Mouse (Mus musculus) neural tube, embryonic 11.5 days (tissue): ENCODE measurements around the gene Laptm5. TPM values are rescaled to one million over a fixed set of nuclear protein-coding genes. Genes with fewer than 3 reads are reported as not detected.

Experiments
- ATAC-seq: fragments of 200-750 bp; cut with Nextera tagmentation; 2 replicates; pipeline ENCODE4 v1.8.0; 2017; ENCODE audit warnings: moderate number of reproducible peaks, mild to moderate bottlenecking, moderate TSS enrichment, moderate library complexity; ENCODE audit not compliant: insufficient read depth, low FRiP score, low TSS enrichment
- DNase-seq: peaks from one replicate; pipeline ENCODE4 v3.0.0-alpha.2; 2015; ENCODE audit warnings: low spot score
- H3K27ac ChIP-seq: fragments of 300-500 bp; sonication (generic); 2 replicates; pipeline ENCODE4 v1.5.1; 2014; ENCODE audit warnings: low read depth, mild to moderate bottlenecking, low read length
- H3K27me3 ChIP-seq: fragments of 300-500 bp; sonication (generic); 2 replicates; pipeline ENCODE4 v1.6.1; 2014; ENCODE audit warnings: mild to moderate bottlenecking, low read length, mixed read lengths; ENCODE audit not compliant: control insufficient read depth, insufficient read depth
- H3K36me3 ChIP-seq: fragments of 300-500 bp; sonication (generic); 2 replicates; pipeline ENCODE4 v1.6.1; 2014; ENCODE audit warnings: mild to moderate bottlenecking, low read length, moderate library complexity, mixed read lengths; ENCODE audit not compliant: control insufficient read depth, insufficient read depth
- H3K4me1 ChIP-seq: fragments of 300-500 bp; sonication (generic); 2 replicates; pipeline ENCODE4 v1.6.1; 2014; ENCODE audit warnings: low read length, mixed read lengths; ENCODE audit not compliant: control insufficient read depth, insufficient read depth
- H3K4me2 ChIP-seq: fragments of 300-500 bp; sonication (generic); 2 replicates; pipeline ENCODE4 v1.6.1; 2014; ENCODE audit warnings: low read depth, mild to moderate bottlenecking, moderate library complexity
- H3K4me3 ChIP-seq: fragments of 300-500 bp; sonication (generic); 2 replicates; pipeline ENCODE4 v1.5.1; 2014; ENCODE audit warnings: low read depth, low read length
- H3K9ac ChIP-seq: fragments of 300-500 bp; sonication (generic); 2 replicates; pipeline ENCODE4 v1.6.1; 2014; ENCODE audit warnings: mild to moderate bottlenecking, low read length
- H3K9me3 ChIP-seq: fragments of 300-500 bp; sonication (generic); 2 replicates; pipeline ENCODE4 v1.6.1; 2016; ENCODE audit warnings: low read length; ENCODE audit not compliant: control insufficient read depth
- WGBS: fragments of 180-500 bp; shearing (Covaris S2); extraction: QIAGEN DNeasy Blood & Tissue Kit; methylation state at CpG from one replicate; pipeline ENCODE4 v1.1.7; 2014; 5-methylcytosine and 5-hydroxymethylcytosine counted together
- polyA plus RNA-seq: library from polyadenylated mRNA; unstranded; fragments of >200 nt; fragmentation: Nextera tagmentation; extraction: Ambion mirVana; gene quantifications from 2 replicates; pipeline ENCODE4 v1.2.1, GENCODE M21; 2014

The Laptm5 gene
- polyA plus RNA-seq, 1 experiment from 2014 or later = 24.8 TPM

DNA sequence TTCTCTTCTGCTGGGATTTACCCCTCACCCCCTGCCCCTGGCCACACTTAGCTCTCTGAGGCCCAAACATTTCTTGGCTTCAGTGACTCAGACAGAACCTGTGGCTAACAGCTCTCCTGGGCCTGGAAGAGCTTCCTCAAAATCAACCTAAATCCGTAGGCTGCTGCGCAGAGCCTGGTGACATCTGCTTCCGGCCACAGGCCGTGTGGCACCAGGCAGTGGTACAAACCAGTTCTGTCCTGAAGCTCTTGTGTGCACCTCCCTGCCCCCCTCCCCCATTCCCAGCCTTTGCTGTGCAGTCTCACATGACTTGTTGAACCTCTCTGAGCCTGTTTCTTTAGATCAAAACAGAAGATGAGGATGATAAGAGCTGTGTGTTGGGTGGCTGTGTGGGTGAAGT is 1.1 kb downstream of the Laptm5 start:
- Histone ChIP-seq H3K9me3 (no peaks in the 10 kb centered on the region), H3K9ac (no peak overlapping the region), H3K4me2 (no peak overlapping the region), H3K4me3 (no peak overlapping the region), H3K27ac (no peak overlapping the region), H3K36me3 (no peaks in the 10 kb centered on the region), H3K4me1 (no peaks in the 10 kb centered on the region), H3K27me3 (no peaks in the 10 kb centered on the region)
- ATAC-seq = no peak
- WGBS = 96% methylated on average over 4 of the region's 4 CpGs
- DNase-seq = no peak

- no peak overlapping the region for H3K9ac ChIP-seq
- H3K4me1 ChIP-seq = no peaks in the 10 kb centered on the region
- H3K36me3 ChIP-seq = no peaks in the 10 kb centered on the region
- no peak overlapping the region for H3K4me2 ChIP-seq
- DNase-seq = no peak
- 83% methylated on average over 7 of the region's 7 CpGs for WGBS
- H3K27me3 ChIP-seq = no peaks in the 10 kb centered on the region
- ATAC-seq = no peak
- no peaks in the 10 kb centered on the region for H3K9me3 ChIP-seq
- H3K4me3 ChIP-seq = no peak overlapping the region
- H3K27ac ChIP-seq = no peak overlapping the region
These were observed 1.6 kb downstream of the Laptm5 start for GRCm38 (mm10) chr4:130914527-130914926.

DNA sequence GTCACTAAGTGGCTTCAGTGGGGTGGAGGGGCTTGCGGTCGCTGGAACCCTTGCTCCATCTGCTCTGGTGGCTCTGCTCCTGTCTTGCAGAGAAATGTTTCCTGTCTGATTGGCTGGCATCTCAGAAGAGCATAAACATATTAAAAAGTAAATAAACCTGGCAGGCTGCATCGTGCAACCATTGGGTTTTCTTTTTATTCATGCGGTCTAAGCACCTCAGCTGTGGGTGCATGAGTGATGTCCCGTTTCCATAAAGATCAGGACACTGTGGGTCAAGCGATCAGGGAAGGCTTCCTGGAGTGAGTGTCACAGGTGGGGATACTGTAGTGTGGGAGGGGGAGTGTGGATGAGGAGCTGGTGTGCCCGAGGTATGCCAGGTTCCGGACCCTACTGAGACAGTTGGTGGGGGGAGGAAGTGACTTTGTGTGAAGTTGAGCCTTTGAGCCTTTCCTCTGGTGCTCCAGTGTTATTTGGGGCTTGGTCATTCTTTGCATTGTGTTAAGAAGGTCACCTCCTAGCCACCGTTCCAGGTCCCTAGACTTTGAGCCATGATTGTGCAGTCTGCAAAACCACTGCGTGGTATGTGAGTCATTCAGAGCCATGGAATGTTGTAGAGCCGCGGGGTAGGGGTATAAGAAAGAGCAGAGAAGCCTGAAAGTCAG is 2.2 kb downstream of the Laptm5 start:
- H3K27me3 ChIP-seq = no peaks in the 10 kb centered on the region
- no peaks in the 10 kb centered on the region for H3K36me3 ChIP-seq
- H3K4me1 ChIP-seq = no peaks in the 10 kb centered on the region
- ATAC-seq (no peak), DNase-seq (no peak)
- H3K4me3 ChIP-seq = no peak overlapping the region
- H3K9me3 ChIP-seq = no peaks in the 10 kb centered on the region
- H3K9ac ChIP-seq = no peak overlapping the region
- 85% methylated on average over 12 of the region's 12 CpGs for WGBS
- H3K27ac ChIP-seq = no peak overlapping the region
- H3K4me2 ChIP-seq = 0 out of 2 replicates have a peak overlapping the region, but pooled peaks have one; percentile 3

GRCm38 (mm10) chr4:130915668-130916035 is 2.7 kb downstream of the Laptm5 start:
- Histone ChIP-seq H3K27me3 (no peaks in the 10 kb centered on the region), H3K9ac (no peak overlapping the region), H3K27ac (no peak overlapping the region), H3K4me1 (no peaks in the 10 kb centered on the region), H3K9me3 (no peaks in the 10 kb centered on the region), H3K4me2 (0 out of 2 replicates have a peak overlapping the region, but pooled peaks have one; percentile 3), H3K36me3 (no peaks in the 10 kb centered on the region), H3K4me3 (no peak overlapping the region)
- DNase-seq = no peak
- ATAC-seq = no peak
- 49% methylated on average over 7 of the region's 7 CpGs for WGBS

- no peaks in the 10 kb centered on the region for H3K36me3 ChIP-seq
- WGBS = 87% methylated on average over 7 of the region's 7 CpGs
- no peak for DNase-seq
These were observed 3.7 kb downstream of the Laptm5 start for GRCm38 (mm10) chr4:130916639-130917038.

DNA sequence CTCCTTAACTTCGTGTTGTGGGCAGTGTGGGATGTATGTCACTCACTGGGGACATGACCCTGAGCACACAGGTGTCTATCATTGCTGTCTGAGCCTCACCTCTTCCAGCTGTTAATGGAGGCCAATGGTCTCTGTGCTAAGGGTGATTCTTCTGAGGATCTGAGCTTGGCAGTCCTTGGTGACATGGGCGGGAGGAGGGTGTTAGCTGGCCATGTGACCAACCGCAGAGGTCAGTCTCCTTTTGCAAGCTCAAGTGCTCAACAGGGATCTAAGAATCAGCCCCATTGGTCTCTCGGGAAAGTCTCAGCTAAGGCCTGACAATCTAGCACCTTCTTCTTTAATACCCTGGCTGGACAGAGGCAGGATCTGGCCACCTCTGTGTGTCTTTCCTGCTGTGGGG is 4.6 kb downstream of the Laptm5 start:
- DNase-seq (no peak), ATAC-seq (no peak)
- H3K4me2 ChIP-seq = no peak overlapping the region
- no peak overlapping the region for H3K4me3 ChIP-seq
- H3K27me3 ChIP-seq = no peaks in the 10 kb centered on the region
- no peak overlapping the region for H3K27ac ChIP-seq
- whole genome bisulfite sequencing = 67% methylated on average over 4 of the region's 4 CpGs
- H3K4me1 ChIP-seq = peaks cover 5% of the 10 kb centered on the region; the same call in 1 of the 2 replicates
- no peaks in the 10 kb centered on the region for H3K9me3 ChIP-seq
- H3K36me3 ChIP-seq = no peaks in the 10 kb centered on the region
- H3K9ac ChIP-seq = no peak overlapping the region

More at GRCm38 (mm10) chr4:130916639-130917038, 3.7 kb downstream of the Laptm5 start:
- no peak overlapping the region for H3K9ac ChIP-seq
- no peak for ATAC-seq
- H3K27me3 ChIP-seq = no peaks in the 10 kb centered on the region
- H3K4me3 ChIP-seq = no peak overlapping the region
- H3K4me2 ChIP-seq = no peak overlapping the region
- no peak overlapping the region for H3K27ac ChIP-seq
- peaks cover 5% of the 10 kb centered on the region; the same call in 1 of the 2 replicates for H3K4me1 ChIP-seq
- no peaks in the 10 kb centered on the region for H3K9me3 ChIP-seq

DNA sequence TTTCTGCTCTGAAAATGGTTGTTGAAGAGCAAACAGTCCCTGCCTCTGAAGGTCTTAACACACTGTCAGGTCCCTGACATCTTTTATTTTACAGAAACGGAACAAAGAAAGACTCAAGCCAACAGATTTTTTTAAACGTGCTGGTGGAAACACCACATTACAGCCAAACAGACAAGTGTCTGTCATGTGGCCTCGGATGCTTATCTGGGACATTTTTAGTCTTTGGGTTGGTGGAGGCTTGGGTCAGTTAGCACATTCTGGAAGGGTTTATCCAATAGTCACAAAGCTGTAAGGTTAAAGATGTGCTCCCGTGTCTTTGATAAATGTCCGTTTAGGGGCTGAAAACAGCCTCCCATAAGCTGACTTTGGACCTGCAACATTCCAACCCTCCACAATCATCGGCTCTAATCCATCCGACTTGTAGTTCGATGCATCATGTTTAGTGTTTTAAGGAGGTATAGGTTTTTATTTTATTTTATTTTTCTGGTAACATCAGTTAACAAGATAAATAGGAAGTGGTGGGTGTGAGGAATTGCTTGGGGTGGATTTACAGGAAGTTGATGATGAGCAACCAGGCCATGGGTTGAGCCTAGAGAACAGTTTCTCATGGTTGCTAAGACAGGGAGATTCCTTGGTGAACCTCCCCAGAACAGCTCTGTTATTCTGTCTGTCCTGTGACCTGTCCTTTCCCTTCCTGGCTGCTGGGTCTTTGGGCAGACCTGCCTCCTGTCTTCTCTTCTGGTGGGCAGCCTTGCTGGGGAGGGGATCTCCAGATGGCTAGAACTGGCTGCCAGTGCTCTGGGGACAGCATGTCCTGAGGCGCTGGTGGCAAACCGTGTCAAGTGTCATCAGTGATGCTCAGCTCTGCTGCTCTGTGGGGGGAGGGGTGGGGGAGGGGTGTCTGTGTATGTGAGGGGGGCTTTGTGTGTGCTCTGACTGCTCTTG is 6.2 kb downstream of the Laptm5 start:
- ATAC-seq = no peak
- Histone ChIP-seq H3K27ac (no peak overlapping the region), H3K9me3 (no peaks in the 10 kb centered on the region), H3K4me1 (peaks cover 5% of the 10 kb centered on the region; the same call in 1 of the 2 replicates), H3K4me3 (no peak overlapping the region), H3K4me2 (no peak overlapping the region), H3K36me3 (no peaks in the 10 kb centered on the region), H3K9ac (no peak overlapping the region), H3K27me3 (no peaks in the 10 kb centered on the region)
- WGBS = 78% methylated on average over 10 of the region's 10 CpGs
- DNase-seq = no peak

GRCm38 (mm10) chr4:130919750-130920356 is 6.9 kb downstream of the Laptm5 start:
- H3K4me2 ChIP-seq = no peak overlapping the region
- H3K27ac ChIP-seq = no peak overlapping the region
- H3K4me1 ChIP-seq = peaks cover 5% of the 10 kb centered on the region; the same call in 1 of the 2 replicates
- ATAC-seq (no peak), DNase-seq (no peak)
- H3K9ac ChIP-seq = no peak overlapping the region
- 70% methylated on average over 9 of the region's 9 CpGs for WGBS
- no peaks in the 10 kb centered on the region for H3K9me3 ChIP-seq
- no peak overlapping the region for H3K4me3 ChIP-seq
- H3K27me3 ChIP-seq = no peaks in the 10 kb centered on the region
- H3K36me3 ChIP-seq = no peaks in the 10 kb centered on the region
